Mouse (Mus musculus): ENCODE measurements at regions not wholly inside any gene's neighbourhood (a gene's known extent, or its start where the extent isn't known, plus 50 kb on each side); places are given as distances from the start of the nearest gene placed in this dataset.

- Histone ChIP-seq H3K27me3 (ENCODE audit: control insufficient read depth, insufficient read depth, low read length) (no peaks in the 10 kb centered on the region), H3K36me3 (ENCODE audit: control insufficient read depth, insufficient read depth, low read length) (no peaks in the 10 kb centered on the region), H3K4me2 (replicated peaks; ENCODE audit: low read depth, low read length) (no peak overlapping the region), H3K9ac (replicated peaks; ENCODE audit: low read depth, low read length) (no peak overlapping the region), H3K9me3 (ENCODE audit: control insufficient read depth, low read depth, low read length) (no peaks in the 10 kb centered on the region), H3K27ac (ENCODE audit: low read length) (no peak overlapping the region), H3K4me1 (ENCODE audit: control insufficient read depth, insufficient read depth, low read length) (no peaks in the 10 kb centered on the region), H3K4me3 (ENCODE audit: low read depth, low read length) (no peak overlapping the region)
- 85% methylated on average over 8 of the region's 8 CpGs for WGBS
- ATAC-seq (ENCODE audit: insufficient number of reproducible peaks, insufficient read depth, low FRiP score, low read depth) = no peak
These were observed 2866.9 kb upstream of the 5930422O12Rik start for GRCm38 (mm10) chr8:30561323-30562207.

GRCm38 (mm10) chr8:30569799-30570198, 2858.7 kb upstream of the 5930422O12Rik start:
- Histone ChIP-seq H3K4me1 (ENCODE audit: control insufficient read depth, insufficient read depth, low read length) (no peaks in the 10 kb centered on the region), H3K9me3 (ENCODE audit: control insufficient read depth, low read depth, low read length) (no peaks in the 10 kb centered on the region), H3K27me3 (ENCODE audit: control insufficient read depth, insufficient read depth, low read length) (no peaks in the 10 kb centered on the region), H3K27ac (ENCODE audit: low read length) (no peak overlapping the region), H3K9ac (replicated peaks; ENCODE audit: low read depth, low read length) (no peak overlapping the region), H3K36me3 (ENCODE audit: control insufficient read depth, insufficient read depth, low read length) (no peaks in the 10 kb centered on the region), H3K4me2 (replicated peaks; ENCODE audit: low read depth, low read length) (no peak overlapping the region), H3K4me3 (ENCODE audit: low read depth, low read length) (no peak overlapping the region)
- WGBS = 61% methylated on average over 3 of the region's 3 CpGs
- no peak for ATAC-seq (ENCODE audit: insufficient number of reproducible peaks, insufficient read depth, low FRiP score, low read depth)

GRCm38 (mm10) chr8:30570547-30570946, 2858.0 kb upstream of the 5930422O12Rik start:
- Histone ChIP-seq H3K4me1 (ENCODE audit: control insufficient read depth, insufficient read depth, low read length) (no peaks in the 10 kb centered on the region), H3K9ac (replicated peaks; ENCODE audit: low read depth, low read length) (no peak overlapping the region), H3K4me2 (replicated peaks; ENCODE audit: low read depth, low read length) (no peak overlapping the region), H3K4me3 (ENCODE audit: low read depth, low read length) (no peak overlapping the region), H3K27me3 (ENCODE audit: control insufficient read depth, insufficient read depth, low read length) (no peaks in the 10 kb centered on the region), H3K36me3 (ENCODE audit: control insufficient read depth, insufficient read depth, low read length) (no peaks in the 10 kb centered on the region), H3K9me3 (ENCODE audit: control insufficient read depth, low read depth, low read length) (no peaks in the 10 kb centered on the region), H3K27ac (ENCODE audit: low read length) (no peak overlapping the region)
- no peak for ATAC-seq (ENCODE audit: insufficient number of reproducible peaks, insufficient read depth, low FRiP score, low read depth)
- 39% methylated on average over 5 of the region's 5 CpGs for WGBS

GRCm38 (mm10) chr8:30587508-30587907, 2841.0 kb upstream of the 5930422O12Rik start:
- Histone ChIP-seq H3K9me3 (ENCODE audit: control insufficient read depth, low read depth, low read length) (no peaks in the 10 kb centered on the region), H3K36me3 (ENCODE audit: control insufficient read depth, insufficient read depth, low read length) (no peaks in the 10 kb centered on the region), H3K4me3 (ENCODE audit: low read depth, low read length) (no peak overlapping the region), H3K27me3 (ENCODE audit: control insufficient read depth, insufficient read depth, low read length) (no peaks in the 10 kb centered on the region), H3K4me1 (ENCODE audit: control insufficient read depth, insufficient read depth, low read length) (no peaks in the 10 kb centered on the region), H3K4me2 (replicated peaks; ENCODE audit: low read depth, low read length) (no peak overlapping the region), H3K27ac (ENCODE audit: low read length) (no peak overlapping the region), H3K9ac (replicated peaks; ENCODE audit: low read depth, low read length) (no peak overlapping the region)
- WGBS = 68% methylated on average over 5 of the region's 5 CpGs
- ATAC-seq (ENCODE audit: insufficient number of reproducible peaks, insufficient read depth, low FRiP score, low read depth) = peak; percentile 67; the same call in 1 of the 2 replicates

GRCm38 (mm10) chr8:30602421-30602820, 2826.1 kb upstream of the 5930422O12Rik start:
- no peak overlapping the region for H3K4me3 ChIP-seq (ENCODE audit: low read depth, low read length)
- no peak overlapping the region for H3K4me2 ChIP-seq (replicated peaks; ENCODE audit: low read depth, low read length)
- WGBS = no CpG with 5 or more reads among the region's 1 CpGs
- H3K9me3 ChIP-seq (ENCODE audit: control insufficient read depth, low read depth, low read length) = no peaks in the 10 kb centered on the region
- H3K27me3 ChIP-seq (ENCODE audit: control insufficient read depth, insufficient read depth, low read length) = no peaks in the 10 kb centered on the region
- no peaks in the 10 kb centered on the region for H3K4me1 ChIP-seq (ENCODE audit: control insufficient read depth, insufficient read depth, low read length)
- H3K36me3 ChIP-seq (ENCODE audit: control insufficient read depth, insufficient read depth, low read length) = no peaks in the 10 kb centered on the region
- no peak overlapping the region for H3K9ac ChIP-seq (replicated peaks; ENCODE audit: low read depth, low read length)
- no peak overlapping the region for H3K27ac ChIP-seq (ENCODE audit: low read length)
- no peak for ATAC-seq (ENCODE audit: insufficient number of reproducible peaks, insufficient read depth, low FRiP score, low read depth)

- Histone ChIP-seq H3K9me3 (ENCODE audit: control insufficient read depth, low read depth, low read length) (no peaks in the 10 kb centered on the region), H3K27me3 (ENCODE audit: control insufficient read depth, insufficient read depth, low read length) (no peaks in the 10 kb centered on the region), H3K4me1 (ENCODE audit: control insufficient read depth, insufficient read depth, low read length) (no peaks in the 10 kb centered on the region), H3K27ac (ENCODE audit: low read length) (no peak overlapping the region), H3K36me3 (ENCODE audit: control insufficient read depth, insufficient read depth, low read length) (no peaks in the 10 kb centered on the region), H3K4me3 (ENCODE audit: low read depth, low read length) (no peak overlapping the region), H3K9ac (replicated peaks; ENCODE audit: low read depth, low read length) (no peak overlapping the region), H3K4me2 (replicated peaks; ENCODE audit: low read depth, low read length) (no peak overlapping the region)
- WGBS = 23% methylated on average over 5 of the region's 5 CpGs
- no peak for ATAC-seq (ENCODE audit: insufficient number of reproducible peaks, insufficient read depth, low FRiP score, low read depth)
These were observed 2798.2 kb upstream of the 5930422O12Rik start for GRCm38 (mm10) chr8:30630332-30630731.

- H3K36me3 ChIP-seq (ENCODE audit: control insufficient read depth, insufficient read depth, low read length) = no peaks in the 10 kb centered on the region
- no peaks in the 10 kb centered on the region for H3K27me3 ChIP-seq (ENCODE audit: control insufficient read depth, insufficient read depth, low read length)
- WGBS = 69% methylated on average over 2 of the region's 2 CpGs
- H3K4me3 ChIP-seq (ENCODE audit: low read depth, low read length) = no peak overlapping the region
- no peak overlapping the region for H3K27ac ChIP-seq (ENCODE audit: low read length)
- no peak overlapping the region for H3K9ac ChIP-seq (replicated peaks; ENCODE audit: low read depth, low read length)
- H3K4me2 ChIP-seq (replicated peaks; ENCODE audit: low read depth, low read length) = no peak overlapping the region
- H3K9me3 ChIP-seq (ENCODE audit: control insufficient read depth, low read depth, low read length) = no peaks in the 10 kb centered on the region
- ATAC-seq (ENCODE audit: insufficient number of reproducible peaks, insufficient read depth, low FRiP score, low read depth) = no peak
- no peaks in the 10 kb centered on the region for H3K4me1 ChIP-seq (ENCODE audit: control insufficient read depth, insufficient read depth, low read length)
These were observed 2791.7 kb upstream of the 5930422O12Rik start for GRCm38 (mm10) chr8:30636791-30637190.

- no peak overlapping the region for H3K9ac ChIP-seq (replicated peaks; ENCODE audit: low read depth, low read length)
- H3K4me3 ChIP-seq (ENCODE audit: low read depth, low read length) = no peak overlapping the region
- no peak overlapping the region for H3K4me2 ChIP-seq (replicated peaks; ENCODE audit: low read depth, low read length)
- no peak for ATAC-seq (ENCODE audit: insufficient number of reproducible peaks, insufficient read depth, low FRiP score, low read depth)
- H3K9me3 ChIP-seq (ENCODE audit: control insufficient read depth, low read depth, low read length) = no peaks in the 10 kb centered on the region
- H3K4me1 ChIP-seq (ENCODE audit: control insufficient read depth, insufficient read depth, low read length) = no peaks in the 10 kb centered on the region
- no peak overlapping the region for H3K27ac ChIP-seq (ENCODE audit: low read length)
- no peaks in the 10 kb centered on the region for H3K36me3 ChIP-seq (ENCODE audit: control insufficient read depth, insufficient read depth, low read length)
- 62% methylated on average over 3 of the region's 3 CpGs for WGBS
- no peaks in the 10 kb centered on the region for H3K27me3 ChIP-seq (ENCODE audit: control insufficient read depth, insufficient read depth, low read length)
These were observed 2785.4 kb upstream of the 5930422O12Rik start for GRCm38 (mm10) chr8:30642866-30643690.

All from stomach, embryonic 14.5 days (tissue).